In the genomic region with DNA sequence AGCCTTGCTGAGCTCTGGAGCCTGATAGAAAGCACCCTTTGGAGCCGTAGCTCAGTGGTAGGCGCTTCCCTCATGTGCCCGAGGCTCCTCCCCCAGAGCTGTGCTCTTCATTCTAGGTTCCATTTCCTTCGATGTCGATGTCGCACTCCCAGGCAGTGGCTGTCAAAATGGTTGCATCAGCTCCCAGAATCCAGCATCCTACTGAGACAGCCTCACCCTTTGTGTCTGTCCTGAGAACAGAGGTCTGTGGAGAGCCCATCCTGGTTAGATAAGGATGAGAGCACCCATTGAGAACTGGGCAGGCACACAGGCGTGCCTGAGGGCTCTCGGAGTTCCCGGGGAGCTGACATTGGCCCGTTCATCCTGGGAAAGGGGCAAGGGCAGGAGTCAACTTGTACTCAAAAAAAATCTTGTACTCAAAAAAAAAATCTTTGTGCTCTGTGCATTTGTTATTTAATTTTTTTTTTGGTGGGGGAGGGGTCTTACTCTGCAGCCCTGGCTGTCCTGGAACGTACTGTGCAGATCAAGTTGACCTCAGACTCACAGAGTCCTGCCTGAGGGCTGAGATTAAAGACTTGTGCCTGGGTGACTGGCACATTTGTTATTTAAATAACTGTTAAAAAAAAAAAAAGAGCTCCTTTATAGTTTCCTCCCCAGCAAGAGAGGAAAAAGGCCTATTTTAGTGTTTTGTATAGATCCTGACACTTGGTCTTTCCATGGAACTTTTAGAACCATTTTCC, we compare ENCODE assay signal across 12 mouse cellular contexts. TPM values are rescaled to one million over a fixed set of nuclear protein-coding genes. Genes with fewer than 3 reads are reported as not detected.
DNase-seq lines count a peak whose midpoint lies in the region; ATAC-seq lines count a peak whose summit lies in the region.
"Had no signal": no experiment of that assay in that cellular context is flagged by ENCODE, and none has a peak within 500 bp of the region (broad histone marks: within the 10 kb centered on the region; RNA-seq: fewer than 3 reads in every experiment).

No protein-coding gene starts in this region.

- H3K4me2 ChIP-seq in midbrain, embryonic 11.5 days: peak overlapping the region; percentile 15; the same call in 1 of the 2 replicates
- no peak overlapping the region for H3K4me2 ChIP-seq in midbrain, embryonic 15.5 days
- no peak overlapping the region for H3K4me2 ChIP-seq in forebrain, embryonic 14.5 days (ENCODE audit: low read length)
- 0 out of 2 replicates have a peak overlapping the region, but pooled peaks have one; percentile 25 for H3K4me2 ChIP-seq in midbrain, embryonic 16.5 days (ENCODE audit: low read length)
- H3K4me2 ChIP-seq: heart, embryonic 13.5 days had no signal

- peaks cover 2% of the 10 kb centered on the region; the same call in 1 of the 2 replicates for H3K27me3 ChIP-seq in midbrain, embryonic 11.5 days (ENCODE audit: control insufficient read depth, insufficient read depth, low read length)
- no peaks in the 10 kb centered on the region for H3K27me3 ChIP-seq in midbrain, embryonic 15.5 days (replicated peaks)
- no peaks in the 10 kb centered on the region for H3K27me3 ChIP-seq in forebrain, embryonic 14.5 days (replicated peaks; ENCODE audit: control insufficient read depth, insufficient read depth, low read length)
- no peaks in the 10 kb centered on the region for H3K27me3 ChIP-seq in midbrain, embryonic 16.5 days (ENCODE audit: control insufficient read depth, insufficient read depth, low read depth, low read length)

- no peak overlapping the region for H3K9ac ChIP-seq in midbrain, embryonic 11.5 days (ENCODE audit: low read length)
- H3K9ac ChIP-seq in midbrain, embryonic 15.5 days: no peak overlapping the region
- no peak overlapping the region for H3K9ac ChIP-seq in forebrain, embryonic 14.5 days (ENCODE audit: low read length)
- H3K9ac ChIP-seq in midbrain, embryonic 16.5 days (ENCODE audit: low read depth, low read length): no peak overlapping the region
- H3K9ac ChIP-seq: heart, embryonic 13.5 days; liver, embryonic 14.5 days had no signal

- H3K9me3 ChIP-seq in midbrain, embryonic 11.5 days (ENCODE audit: control insufficient read depth, low read length): no peaks in the 10 kb centered on the region
- H3K9me3 ChIP-seq in midbrain, embryonic 15.5 days: no peaks in the 10 kb centered on the region
- H3K9me3 ChIP-seq in forebrain, embryonic 14.5 days (replicated peaks; ENCODE audit: control insufficient read depth, low read length): no peaks in the 10 kb centered on the region
- H3K9me3 ChIP-seq in midbrain, embryonic 16.5 days (replicated peaks; ENCODE audit: control insufficient read depth, low read length, poor library complexity, severe bottlenecking): no peaks in the 10 kb centered on the region

- peak; percentile 66 for ATAC-seq in midbrain, embryonic 11.5 days (ENCODE audit: low FRiP score)
- no peak for ATAC-seq in midbrain, embryonic 15.5 days (replicated peaks)
- ATAC-seq in forebrain, embryonic 14.5 days: 0 out of 2 replicates have a peak, but pooled peaks have one; percentile 37
- no peak for ATAC-seq in midbrain, embryonic 16.5 days

- H3K4me1 ChIP-seq in midbrain, embryonic 11.5 days (ENCODE audit: control insufficient read depth, insufficient read depth, low read length): peaks cover 7% of the 10 kb centered on the region
- peaks cover 21% of the 10 kb centered on the region for H3K4me1 ChIP-seq in midbrain, embryonic 15.5 days
- H3K4me1 ChIP-seq in forebrain, embryonic 14.5 days (ENCODE audit: control insufficient read depth, insufficient read depth, low read length): peaks cover 2% of the 10 kb centered on the region; the same call in 1 of the 2 replicates
- peaks cover 14% of the 10 kb centered on the region for H3K4me1 ChIP-seq in midbrain, embryonic 16.5 days (ENCODE audit: control insufficient read depth, insufficient read depth, low read length)
- H3K4me1 ChIP-seq: heart, embryonic 13.5 days had no signal

- WGBS in midbrain, embryonic 11.5 days: 25% methylated on average over 11 of the region's 11 CpGs
- WGBS in midbrain, embryonic 15.5 days: 11% methylated on average over 11 of the region's 11 CpGs
- 17% methylated on average over 11 of the region's 11 CpGs for WGBS in forebrain, embryonic 14.5 days
- 14% methylated on average over 11 of the region's 11 CpGs for WGBS in midbrain, embryonic 16.5 days

- no peak for DNase-seq in midbrain, embryonic 11.5 days (ENCODE audit: low spot score, missing footprints)
- DNase-seq in embryo, embryonic 10 days (ENCODE audit: low spot score): peak; percentile 42
- DNase-seq in forebrain, embryonic 14.5 days (ENCODE audit: low spot score): no peak
- no peak for DNase-seq in kidney, postnatal 36 days
- DNase-seq in cerebellum, adult 9-10 months: no peak
- DNase-seq: adrenal gland, postnatal 14 days; gastrocnemius, postnatal 25 days; kidney, postnatal 4 days had no signal

- H3K36me3 ChIP-seq in midbrain, embryonic 11.5 days (ENCODE audit: control insufficient read depth, insufficient read depth, low read length): no peaks in the 10 kb centered on the region
- no peaks in the 10 kb centered on the region for H3K36me3 ChIP-seq in midbrain, embryonic 15.5 days (replicated peaks)
- no peaks in the 10 kb centered on the region for H3K36me3 ChIP-seq in forebrain, embryonic 14.5 days (ENCODE audit: control insufficient read depth, insufficient read depth, low read length)
- H3K36me3 ChIP-seq in midbrain, embryonic 16.5 days (ENCODE audit: control insufficient read depth, insufficient read depth, low read length): no peaks in the 10 kb centered on the region
- H3K36me3 ChIP-seq: heart, embryonic 13.5 days had no signal

- no peak overlapping the region for H3K4me3 ChIP-seq in midbrain, embryonic 11.5 days (ENCODE audit: low read depth, low read length)
- no peak overlapping the region for H3K4me3 ChIP-seq in midbrain, embryonic 15.5 days
- no peak overlapping the region for H3K4me3 ChIP-seq in forebrain, embryonic 14.5 days (ENCODE audit: low read depth, low read length)
- no peak overlapping the region for H3K4me3 ChIP-seq in midbrain, embryonic 16.5 days (ENCODE audit: low read depth, low read length)
- H3K4me3 ChIP-seq: heart, embryonic 13.5 days had no signal

- H3K27ac ChIP-seq in midbrain, embryonic 11.5 days (ENCODE audit: low read depth, low read length): no peak overlapping the region
- H3K27ac ChIP-seq in midbrain, embryonic 15.5 days: no peak overlapping the region
- H3K27ac ChIP-seq in forebrain, embryonic 14.5 days (ENCODE audit: low read depth, low read length): no peak overlapping the region
- no peak overlapping the region for H3K27ac ChIP-seq in midbrain, embryonic 16.5 days (ENCODE audit: low read length)
- H3K27ac ChIP-seq: heart, embryonic 13.5 days; liver, embryonic 14.5 days had no signal

RNA-seq across cellular contexts. Expression of a gene that starts 18.3 kb away (rescaled TPM):
- 0.42 and 0.50 TPM in 2 replicates for polyA plus RNA-seq in midbrain, embryonic 11.5 days (2014; fragmentation: Nextera tagmentation; extraction: Ambion mirVana)
- 6.8 and 8.1 TPM in 2 replicates for polyA plus RNA-seq in midbrain, embryonic 15.5 days (2015; fragmentation: Nextera tagmentation; extraction: Ambion mirVana)
- 3.1 and 4.4 TPM in 2 replicates for polyA plus RNA-seq in forebrain, embryonic 14.5 days (2014; fragmentation: Nextera tagmentation; extraction: Ambion mirVana)
- polyA plus RNA-seq in midbrain, embryonic 16.5 days (2015; fragmentation: Nextera tagmentation; extraction: Ambion mirVana): 5.5 and 6.6 TPM in 2 replicates
- polyA plus RNA-seq: liver, embryonic 14.5 days had no signal

Comparison
In these comparisons a context has a peak if more than half of its experiments do, and no peak if none do; other contexts are left out.
1. ATAC-seq: peak in midbrain, embryonic 11.5 days (single experiment) and forebrain, embryonic 14.5 days (single experiment); none in midbrain, embryonic 15.5 days (single experiment) and midbrain, embryonic 16.5 days (single experiment).
2. H3K4me2 ChIP-seq: peak in midbrain, embryonic 11.5 days (single experiment) and midbrain, embryonic 16.5 days (single experiment); none in midbrain, embryonic 15.5 days (single experiment) and forebrain, embryonic 14.5 days (single experiment).